13 mouse cellular contexts compared by ENCODE assay signal in genomic region chr13:90722599-90723532, GRCm38 (mm10).
A peak's percentile ranks its signal among the peaks of the same experiment; 100 is the strongest.
DNase-seq lines count a peak whose midpoint lies in the region; ATAC-seq and TF ChIP-seq lines count a peak whose summit lies in the region.
"Had no signal": no experiment of that assay in that cellular context is flagged by ENCODE, and none has a peak within 500 bp of the region (broad histone marks: within the 10 kb centered on the region; RNA-seq: fewer than 3 reads in every experiment).

No protein-coding gene starts in this region.

- no peak overlapping the region for H3K9ac ChIP-seq in forebrain, embryonic 13.5 days
- no peak overlapping the region for H3K9ac ChIP-seq in forebrain, postnatal 0 days
- no peak overlapping the region for H3K9ac ChIP-seq in limb, embryonic 14.5 days (ENCODE audit: low read depth, low read length, severe bottlenecking)
- H3K9ac ChIP-seq: liver, embryonic 13.5 days had no signal

- DNase-seq in forebrain, postnatal 0 days: no peak
- DNase-seq in kidney, postnatal 4 days: peak; percentile 4 to 20
- no peak for DNase-seq in kidney, adult 9 months
- peak; percentile 14 for DNase-seq in brain, adult 2 months (ENCODE audit: low read depth, low spot score)
- DNase-seq in limb, embryonic 14.5 days (ENCODE audit: low spot score): peak; percentile 29
- DNase-seq in right cerebral cortex, adult 2 months (ENCODE audit: low spot score in 2 of 2): no peak
- DNase-seq in cerebellum, adult 18-20 months: no peak
- DNase-seq: cerebellum, adult 8-10 months; gastrocnemius, postnatal 10 days; liver, embryonic 13.5 days; thymus, postnatal 25 days had no signal

- no peak overlapping the region for H3K4me3 ChIP-seq in forebrain, embryonic 13.5 days
- no peak overlapping the region for H3K4me3 ChIP-seq in forebrain, postnatal 0 days (ENCODE audit: low read depth, low read length)
- H3K4me3 ChIP-seq in limb, embryonic 14.5 days (replicated peaks; ENCODE audit: low read length): no peak overlapping the region
- H3K4me3 ChIP-seq: liver, embryonic 13.5 days had no signal

- no peak for TF ChIP-seq CTCF in forebrain, postnatal 0 days (IDR thresholded peaks at IDR 0.05; ENCODE audit: low read depth)

- no peaks in the 10 kb centered on the region for H3K36me3 ChIP-seq in forebrain, embryonic 13.5 days (ENCODE audit: poor library complexity, severe bottlenecking)
- H3K36me3 ChIP-seq in forebrain, postnatal 0 days (ENCODE audit: insufficient read depth): no peaks in the 10 kb centered on the region
- no peaks in the 10 kb centered on the region for H3K36me3 ChIP-seq in limb, embryonic 14.5 days (ENCODE audit: control insufficient read depth, insufficient read depth, low read length)
- H3K36me3 ChIP-seq: liver, embryonic 13.5 days had no signal

- H3K4me1 ChIP-seq in forebrain, embryonic 13.5 days: no peaks in the 10 kb centered on the region
- peaks cover 4% of the 10 kb centered on the region; the same call in 1 of the 2 replicates for H3K4me1 ChIP-seq in forebrain, postnatal 0 days (ENCODE audit: insufficient read depth)
- peaks cover 9% of the 10 kb centered on the region; the same call in 1 of the 2 replicates for H3K4me1 ChIP-seq in limb, embryonic 14.5 days (ENCODE audit: control insufficient read depth, insufficient read depth, low read length)
- H3K4me1 ChIP-seq: liver, embryonic 13.5 days had no signal

- H3K27me3 ChIP-seq in forebrain, embryonic 13.5 days: no peaks in the 10 kb centered on the region
- H3K27me3 ChIP-seq in forebrain, postnatal 0 days (ENCODE audit: insufficient read depth, low read length): no peaks in the 10 kb centered on the region
- H3K27me3 ChIP-seq in limb, embryonic 14.5 days (ENCODE audit: control insufficient read depth, insufficient read depth, low read length): no peaks in the 10 kb centered on the region
- H3K27me3 ChIP-seq: liver, embryonic 13.5 days had no signal

- H3K9me3 ChIP-seq in forebrain, embryonic 13.5 days (replicated peaks): no peaks in the 10 kb centered on the region
- no peaks in the 10 kb centered on the region for H3K9me3 ChIP-seq in forebrain, postnatal 0 days (ENCODE audit: low read length)
- H3K9me3 ChIP-seq in limb, embryonic 14.5 days (ENCODE audit: control insufficient read depth, low read length): no peaks in the 10 kb centered on the region
- H3K9me3 ChIP-seq: liver, embryonic 13.5 days had no signal

- no peak overlapping the region for H3K27ac ChIP-seq in forebrain, embryonic 13.5 days
- no peak overlapping the region for H3K27ac ChIP-seq in forebrain, postnatal 0 days (ENCODE audit: low read depth, low read length)
- H3K27ac ChIP-seq in limb, embryonic 14.5 days (replicated peaks; ENCODE audit: low read depth, low read length): 0 out of 2 replicates have a peak overlapping the region, but pooled peaks have one; percentile 19
- H3K27ac ChIP-seq: liver, embryonic 13.5 days had no signal

- no peak overlapping the region for H3K4me2 ChIP-seq in forebrain, embryonic 13.5 days
- no peak overlapping the region for H3K4me2 ChIP-seq in forebrain, postnatal 0 days (ENCODE audit: low read depth)
- H3K4me2 ChIP-seq in limb, embryonic 14.5 days (replicated peaks; ENCODE audit: low read depth, low read length, severe bottlenecking): no peak overlapping the region
- H3K4me2 ChIP-seq: liver, embryonic 13.5 days had no signal

- peak; percentile 20; the same call in 1 of the 2 replicates for ATAC-seq in forebrain, embryonic 13.5 days
- ATAC-seq in forebrain, postnatal 0 days: no peak; the same call in 1 of the 2 replicates
- ATAC-seq in limb, embryonic 14.5 days (ENCODE audit: low FRiP score, low read depth): no peak
- ATAC-seq: intestine, postnatal 0 days had no signal

- TF ChIP-seq POLR2A in limb, embryonic 14.5 days (IDR thresholded peaks at IDR 0.05; ENCODE audit: borderline replicate concordance, extremely low read depth, insufficient read depth, insufficient read length): no peak

- WGBS in forebrain, embryonic 13.5 days: 75% methylated on average over 8 of the region's 8 CpGs
- 67% methylated on average over 8 of the region's 8 CpGs for WGBS in forebrain, postnatal 0 days
- 46% methylated on average over 8 of the region's 8 CpGs for WGBS in limb, embryonic 14.5 days

Comparison
In these comparisons a context has a peak if more than half of its experiments do, and no peak if none do; other contexts are left out.
1. DNase-seq: peak in kidney, postnatal 4 days (2 of 2), brain, adult 2 months (single experiment) and limb, embryonic 14.5 days (single experiment); none in forebrain, postnatal 0 days (single experiment), kidney, adult 9 months (single experiment), right cerebral cortex, adult 2 months (0 of 2) and cerebellum, adult 18-20 months (0 of 2).